Mouse (Mus musculus): ENCODE measurements around the gene Nagpa.
"Not testable (repeated sequence)": the region's sequence is repeated elsewhere in the genome, so short reads cannot be mapped to it uniquely, and the experiment has no call there.

GRCm38 (mm10) chr16:5228103-5228502 lies 24.3 kb upstream of the Nagpa start:
- not testable (repeated sequence) for TF ChIP-seq POLR2A (IDR thresholded peaks at IDR 0.05; ENCODE audit: low read depth, low read length); CTCF (IDR thresholded peaks at IDR 0.05; ENCODE audit: extremely low read depth, insufficient read depth, insufficient read length, insufficient replicate concordance)
